Mouse (Mus musculus) kidney, embryonic 14.5 days (tissue): ENCODE measurements around the gene Inpp5b. TPM values are rescaled to one million over a fixed set of nuclear protein-coding genes. Genes with fewer than 3 reads are reported as not detected.

ENCODE experiments used
- ATAC-seq: fragments of 200-750 bp; cut with Nextera tagmentation; 2 replicates; pipeline ENCODE4 v1.8.0; 2017; ENCODE audit warnings: moderate number of reproducible peaks, mild to moderate bottlenecking, moderate TSS enrichment, moderate library complexity; ENCODE audit not compliant: low FRiP score, low TSS enrichment
- H3K27ac ChIP-seq: fragments of 300-500 bp; sonication (generic); 2 replicates; pipeline ENCODE4 v1.5.1; 2014; ENCODE audit warnings: low read depth, mild to moderate bottlenecking, low read length, moderate library complexity, mixed read lengths
- H3K27me3 ChIP-seq: fragments of 300-500 bp; sonication (generic); 2 replicates; pipeline ENCODE4 v1.6.1; 2014; ENCODE audit warnings: mild to moderate bottlenecking, low read length; ENCODE audit not compliant: control insufficient read depth, insufficient read depth
- H3K36me3 ChIP-seq: fragments of 300-500 bp; sonication (generic); 2 replicates; pipeline ENCODE4 v1.6.1; 2014; ENCODE audit warnings: low read length, mixed read lengths; ENCODE audit not compliant: control insufficient read depth, insufficient read depth
- H3K4me1 ChIP-seq: fragments of 300-500 bp; sonication (generic); 2 replicates; pipeline ENCODE4 v1.6.1; 2014; ENCODE audit warnings: low read length, mixed read lengths; ENCODE audit not compliant: control insufficient read depth, insufficient read depth
- H3K4me2 ChIP-seq: fragments of 300-500 bp; sonication (generic); replicated peaks from 2 replicates; pipeline ENCODE4 v1.6.1; 2014; ENCODE audit warnings: low read depth, mild to moderate bottlenecking, low read length
- H3K4me3 ChIP-seq: fragments of 300-500 bp; sonication (generic); 2 replicates; pipeline ENCODE4 v1.5.1; 2014; ENCODE audit warnings: mild to moderate bottlenecking, low read length
- H3K9ac ChIP-seq: fragments of 300-500 bp; sonication (generic); 2 replicates; pipeline ENCODE4 v1.6.1; 2014; ENCODE audit warnings: low read depth, mild to moderate bottlenecking, low read length, moderate library complexity
- H3K9me3 ChIP-seq: fragments of 300-500 bp; sonication (generic); 2 replicates; pipeline ENCODE4 v1.6.1; 2016; ENCODE audit warnings: low read length; ENCODE audit not compliant: control insufficient read depth
- WGBS: fragments of 180-500 bp; shearing (Covaris S2); extraction: QIAGEN DNeasy Blood & Tissue Kit; methylation state at CpG from one replicate; pipeline ENCODE4 v1.1.7; 2014; 5-methylcytosine and 5-hydroxymethylcytosine counted together
- polyA plus RNA-seq: library from polyadenylated mRNA; unstranded; fragments of >200 nt; fragmentation: Nextera tagmentation; extraction: Ambion mirVana; gene quantifications from 2 replicates; pipeline ENCODE4 v1.2.1, GENCODE M21; 2014

Gene Inpp5b
- polyA plus RNA-seq, result 22.2 and 26.4 TPM in 2 replicates

DNA sequence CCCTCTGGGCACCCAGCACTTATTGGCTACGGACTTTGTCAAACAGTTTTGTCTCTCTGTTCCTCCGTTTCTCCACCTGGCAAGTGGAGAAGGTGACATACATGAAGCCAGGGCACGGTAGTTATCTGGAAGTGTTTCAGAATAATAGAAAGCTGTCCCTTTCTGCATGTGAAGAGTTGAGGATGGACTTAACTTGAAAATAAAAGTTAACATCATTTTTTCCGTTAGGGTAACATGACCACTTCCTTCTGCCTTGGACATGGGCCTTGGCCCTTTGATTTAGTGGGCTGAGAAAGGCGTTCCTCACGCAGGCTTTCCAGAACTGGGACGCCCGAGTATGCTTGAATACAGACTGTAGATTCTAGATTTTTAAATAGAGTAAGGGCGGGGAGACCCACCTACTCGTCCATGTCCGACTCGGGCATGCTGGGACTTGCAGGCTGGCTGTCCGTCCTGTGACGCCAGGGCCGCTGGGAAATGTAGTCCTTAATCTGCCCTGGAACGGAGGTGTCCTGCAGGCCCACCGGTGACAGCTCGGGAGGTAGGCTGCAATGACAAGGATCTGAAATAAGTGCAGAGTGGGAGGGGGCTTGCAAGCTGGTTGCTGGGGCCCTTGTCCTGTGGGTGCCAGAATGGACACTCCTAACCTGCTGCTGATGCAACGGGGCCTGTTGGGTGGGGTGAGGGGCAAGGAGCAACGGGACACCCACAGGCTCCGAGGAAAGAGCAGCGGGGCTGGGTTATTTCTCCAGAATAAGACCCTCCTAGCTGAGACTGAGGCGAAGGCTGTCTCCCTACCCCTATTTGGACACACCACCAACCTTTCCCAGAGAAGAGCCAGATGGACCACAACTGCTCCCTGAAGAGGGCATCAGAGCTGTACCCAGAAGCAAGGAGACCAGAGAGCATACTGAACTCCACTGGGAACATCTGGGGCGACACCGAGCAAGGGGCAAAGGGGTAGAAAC is at the start of gene Inpp5b:
Gene Inpp5b, plus strand, starts transcription at position 475 of the 968 bp plus-strand sequence.
- Histone ChIP-seq H3K9ac (peak within 1 kb of the TSS; percentile 60), H3K36me3 (no peaks in the 10 kb centered on the region), H3K4me1 (no peaks in the 10 kb centered on the region), H3K9me3 (no peaks in the 10 kb centered on the region), H3K27ac (0 out of 2 replicates have a peak within 1 kb of the TSS, but pooled peaks have one; percentile 24), H3K4me3 (peak within 1 kb of the TSS; percentile 64), H3K27me3 (no peaks in the 10 kb centered on the region), H3K4me2 (peak within 1 kb of the TSS; percentile 69)
- peak; percentile 89 for ATAC-seq
- WGBS, result 15% methylated on average over 25 of the region's 25 CpGs

DNA sequence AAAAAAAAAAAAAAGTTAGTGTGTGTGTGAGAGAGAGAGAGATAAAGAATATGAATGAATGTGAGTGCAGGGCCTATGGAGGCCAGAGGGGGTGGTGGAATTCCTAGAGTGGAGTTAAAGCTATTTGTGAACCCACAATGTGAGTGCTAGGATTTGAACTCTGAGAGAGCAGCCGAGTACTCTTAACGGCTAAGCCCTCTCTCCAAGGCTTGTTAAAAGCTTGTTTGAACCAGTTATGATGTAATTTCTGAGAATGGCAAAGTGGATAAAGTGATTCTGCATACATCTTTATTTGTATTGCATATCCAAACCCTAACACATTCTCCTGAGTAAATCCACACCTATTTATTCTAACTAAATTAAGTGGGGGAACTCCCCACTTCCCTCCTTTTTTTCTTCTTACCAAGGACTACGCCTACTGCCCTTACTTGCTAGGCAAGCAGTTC is 49.2 kb upstream of the Inpp5b start:
- ATAC-seq, result no peak
- Histone ChIP-seq H3K9ac (peak overlapping the region; percentile 94), H3K4me3 (peak overlapping the region; percentile 96), H3K9me3 (no peaks in the 10 kb centered on the region), H3K4me1 (peaks cover 12% of the 10 kb centered on the region), H3K27ac (no peak overlapping the region), H3K27me3 (no peaks in the 10 kb centered on the region), H3K36me3 (peaks cover 3% of the 10 kb centered on the region; the same call in 1 of the 2 replicates), H3K4me2 (peak overlapping the region; percentile 76)
- 81% methylated on average over 3 of the region's 3 CpGs for WGBS

GRCm38 (mm10) chr4:124693135-124693894 is 48.3 kb upstream of the Inpp5b start, which contains the start of gene Utp11:
Gene Utp11, minus strand, starts transcription at chr4:124693600.
- WGBS, result under 1% methylated on average over 43 of the region's 43 CpGs

GRCm38 (mm10) chr4:124694572-124694971 is 47.1 kb upstream of the Inpp5b start:
- H3K4me3 ChIP-seq, result no peak overlapping the region
- peaks cover 13% of the 10 kb centered on the region for H3K4me1 ChIP-seq
- ATAC-seq, result no peak
- no peak overlapping the region for H3K9ac ChIP-seq
- H3K27me3 ChIP-seq, result no peaks in the 10 kb centered on the region
- H3K36me3 ChIP-seq, result no peaks in the 10 kb centered on the region
- H3K4me2 ChIP-seq, result no peak overlapping the region
- H3K27ac ChIP-seq, result no peak overlapping the region
- H3K9me3 ChIP-seq, result no peaks in the 10 kb centered on the region
- 34% methylated on average over 2 of the region's 2 CpGs for WGBS

More at GRCm38 (mm10) chr4:124693135-124693894, 48.3 kb upstream of the Inpp5b start, which contains the start of gene Utp11:
- H3K4me1 ChIP-seq, result peaks cover 12% of the 10 kb centered on the region
- peak; percentile 95 for ATAC-seq
- no peaks in the 10 kb centered on the region for H3K27me3 ChIP-seq
- no peaks in the 10 kb centered on the region for H3K9me3 ChIP-seq
- H3K27ac ChIP-seq, result no peak within 1 kb of the TSS
- H3K36me3 ChIP-seq, result no peaks in the 10 kb centered on the region; the same call in 1 of the 2 replicates
- peak within 1 kb of the TSS; percentile 76 for H3K4me2 ChIP-seq
- peak within 1 kb of the TSS; percentile 94 for H3K9ac ChIP-seq
- H3K4me3 ChIP-seq, result peak within 1 kb of the TSS; percentile 96

DNA sequence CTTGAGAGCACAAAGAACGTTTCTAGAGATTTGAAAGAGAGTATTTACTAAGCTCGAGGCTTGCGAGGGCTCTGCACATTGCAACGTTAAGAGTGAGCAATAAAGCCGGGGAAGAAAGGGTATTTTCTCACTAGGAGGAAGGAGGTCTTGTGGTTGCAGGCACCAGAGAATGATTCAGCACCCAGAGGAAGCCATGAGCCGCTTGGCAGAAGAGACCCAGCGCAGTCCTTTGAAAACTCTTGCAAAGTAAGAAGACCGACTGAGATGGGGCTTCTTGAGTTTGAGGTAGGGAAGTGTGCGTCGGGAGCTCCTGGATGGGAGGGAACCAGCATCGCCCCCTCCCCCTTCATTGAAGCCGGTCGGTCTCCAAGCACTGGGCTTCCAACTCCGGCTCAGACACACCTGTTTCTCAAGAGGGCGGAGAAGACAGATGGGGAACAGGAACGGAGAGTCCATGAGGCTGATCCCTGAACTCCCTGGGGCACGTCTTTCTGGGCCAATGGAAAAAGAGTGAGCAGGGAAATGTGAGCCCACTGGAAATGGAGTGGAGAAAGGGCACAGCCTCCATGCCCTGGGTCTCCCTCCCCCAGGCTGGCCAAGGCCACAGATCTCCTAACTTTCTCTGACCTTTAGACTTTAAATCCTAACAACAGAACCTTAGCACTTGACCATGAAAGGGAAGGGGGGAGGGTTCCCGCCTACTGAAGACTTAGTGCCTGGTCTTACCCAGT is 45.7 kb upstream of the Inpp5b start:
- ATAC-seq, result no peak
- no peak overlapping the region for H3K9ac ChIP-seq
- 0 out of 2 replicates have a peak overlapping the region, but pooled peaks have one; percentile 10 for H3K4me3 ChIP-seq

DNA sequence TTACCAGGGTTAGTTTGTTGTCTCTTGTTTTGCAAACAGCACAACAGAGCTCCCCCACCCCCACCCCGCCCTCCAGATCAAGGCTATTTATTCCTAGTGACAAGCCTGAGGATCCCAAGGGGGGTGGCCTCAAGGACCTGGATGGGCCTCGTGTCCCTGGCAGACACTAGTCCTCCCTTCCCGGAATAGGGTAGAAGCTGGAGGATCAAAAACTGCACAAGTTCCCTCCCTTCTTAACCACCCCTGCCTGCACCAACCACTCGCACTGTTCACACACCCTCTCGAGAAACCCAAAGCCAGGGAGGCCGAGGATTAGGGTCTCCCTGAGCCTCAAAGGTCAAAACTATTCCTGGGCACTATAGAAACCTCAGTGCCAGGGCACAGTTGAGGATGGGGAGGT is 41.9 kb upstream of the Inpp5b start:
- H3K27ac ChIP-seq, result no peak overlapping the region
- H3K27me3 ChIP-seq, result no peaks in the 10 kb centered on the region
- peak overlapping the region; percentile 92 for H3K4me2 ChIP-seq
- peak overlapping the region; percentile 82 for H3K4me3 ChIP-seq
- no peaks in the 10 kb centered on the region for H3K9me3 ChIP-seq
- ATAC-seq, result peak; percentile 0; the same call in 1 of the 2 replicates
- H3K36me3 ChIP-seq, result no peaks in the 10 kb centered on the region
- peak overlapping the region; percentile 85; the same call in 1 of the 2 replicates for H3K9ac ChIP-seq
- peaks cover 38% of the 10 kb centered on the region for H3K4me1 ChIP-seq
- WGBS, result 11% methylated on average over 6 of the region's 6 CpGs

More for the DNA sequence above, 45.7 kb upstream of the Inpp5b start:
- Histone ChIP-seq H3K9me3 (no peaks in the 10 kb centered on the region), H3K27ac (no peak overlapping the region), H3K36me3 (no peaks in the 10 kb centered on the region), H3K4me1 (peaks cover 19% of the 10 kb centered on the region), H3K4me2 (0 out of 2 replicates have a peak overlapping the region, but pooled peaks have one; percentile 15), H3K27me3 (no peaks in the 10 kb centered on the region)
- 8% methylated on average over 18 of the region's 18 CpGs for WGBS

GRCm38 (mm10) chr4:124700248-124700971 is 41.2 kb upstream of the Inpp5b start, which contains the start of gene Fhl3:
Gene Fhl3, plus strand, starts transcription at chr4:124700701.
- no peaks in the 10 kb centered on the region for H3K36me3 ChIP-seq
- H3K9me3 ChIP-seq, result no peaks in the 10 kb centered on the region
- no peaks in the 10 kb centered on the region for H3K27me3 ChIP-seq
- peaks cover 45% of the 10 kb centered on the region for H3K4me1 ChIP-seq
- H3K4me3 ChIP-seq, result peak within 1 kb of the TSS; percentile 82
- H3K4me2 ChIP-seq, result peak within 1 kb of the TSS; percentile 92
- peak; percentile 82 for ATAC-seq
- H3K9ac ChIP-seq, result peak within 1 kb of the TSS; percentile 85
- under 1% methylated on average over 54 of the region's 59 CpGs for WGBS
- H3K27ac ChIP-seq, result peak within 1 kb of the TSS; percentile 83
